Mouse (Mus musculus) stomach, postnatal 0 days (tissue): ENCODE measurements around the gene Pcyt1a.

Experiments
- CTCF ChIP-seq: IDR thresholded peaks from 2 replicates; pipeline ENCODE4 v1.5.1; 2016; ENCODE audit warnings: antibody characterized with exemption, low read depth, mild to moderate bottlenecking, moderate library complexity
- EP300 ChIP-seq: optimal IDR thresholded peaks from 2 replicates; pipeline ENCODE3; 2016; ENCODE audit warnings: antibody characterized with exemption

DNA sequence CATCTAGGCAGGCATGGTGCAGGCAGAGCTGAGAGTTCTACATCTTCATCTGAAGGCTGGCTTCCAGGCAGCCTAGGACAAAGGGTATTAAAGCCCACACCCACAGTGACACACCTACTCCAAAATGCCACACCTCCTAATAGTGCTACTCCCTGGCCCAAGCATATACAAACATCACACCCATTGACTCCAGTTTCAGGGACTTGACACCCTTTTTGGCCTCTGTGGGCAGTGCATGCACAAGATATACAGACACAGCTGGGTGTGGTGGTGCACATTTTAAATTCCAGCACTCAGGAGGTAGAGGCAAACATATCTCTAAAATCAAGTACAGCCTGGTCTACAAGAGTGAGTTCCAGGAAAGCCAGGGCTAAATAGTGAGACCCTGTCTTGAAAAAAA lies 25.4 kb downstream of the Pcyt1a start:
- TF ChIP-seq CTCF (no peak), EP300 (no peak)
